Mouse (Mus musculus): ENCODE results near the gene Sphk1.
"Not testable (repeated sequence)": the region's sequence is repeated elsewhere in the genome, so short reads cannot be mapped to it uniquely, and the experiment has no call there.

GRCm38 (mm10) chr11:116492507-116492906 lies 38.2 kb upstream of the Sphk1 start:
- not testable (repeated sequence) for TF ChIP-seq CTCF (conservative IDR thresholded peaks at IDR 0.05; ENCODE audit: low read length); NANOG (IDR thresholded peaks at IDR 0.05; ENCODE audit: borderline replicate concordance, low read length); POU5F1 (IDR thresholded peaks at IDR 0.05; ENCODE audit: borderline replicate concordance, low read length)

Measured in E14TG2a.4 (cell line).